Mouse (Mus musculus): ENCODE measurements around the gene Card11. TPM values are rescaled to one million over a fixed set of nuclear protein-coding genes. Genes with fewer than 3 reads are reported as not detected.
A peak's percentile ranks its signal among the peaks of the same experiment; 100 is the strongest.

Card11 gene
- polyA plus RNA-seq, 1 experiment from 2014 or later, result 0.07 TPM

DNA sequence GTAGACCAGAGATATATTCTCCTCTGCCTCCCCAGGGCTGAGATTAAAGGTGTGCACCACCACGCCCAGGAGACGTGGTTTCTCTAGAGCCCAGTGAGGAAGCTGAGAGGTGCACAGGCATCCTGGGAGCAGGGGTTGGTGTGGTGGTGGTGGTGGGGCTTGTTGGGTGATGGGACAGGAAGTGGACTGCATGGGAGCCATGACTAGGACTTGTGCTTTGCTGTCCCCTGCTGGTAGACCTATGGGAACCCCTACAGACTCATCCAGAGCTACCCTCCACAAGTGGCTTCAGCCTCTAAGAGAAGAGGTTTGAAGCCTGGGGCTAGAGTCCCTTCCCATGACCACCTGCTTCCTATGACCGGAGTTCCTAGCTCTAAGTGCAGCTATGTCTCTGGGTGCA is 142.0 kb downstream of the Card11 start:
- no peaks in the 10 kb centered on the region for H3K36me3 ChIP-seq
- H3K4me3 ChIP-seq (replicated peaks), result no peak overlapping the region
- H3K27ac ChIP-seq, result no peak overlapping the region
- no peak for ATAC-seq
- WGBS, result 90% methylated on average over 3 of the region's 3 CpGs
- no peak overlapping the region for H3K9ac ChIP-seq (replicated peaks)
- H3K4me1 ChIP-seq (replicated peaks), result no peaks in the 10 kb centered on the region
- H3K4me2 ChIP-seq (replicated peaks), result no peak overlapping the region
- no peaks in the 10 kb centered on the region for H3K27me3 ChIP-seq
- H3K9me3 ChIP-seq, result no peaks in the 10 kb centered on the region

DNA sequence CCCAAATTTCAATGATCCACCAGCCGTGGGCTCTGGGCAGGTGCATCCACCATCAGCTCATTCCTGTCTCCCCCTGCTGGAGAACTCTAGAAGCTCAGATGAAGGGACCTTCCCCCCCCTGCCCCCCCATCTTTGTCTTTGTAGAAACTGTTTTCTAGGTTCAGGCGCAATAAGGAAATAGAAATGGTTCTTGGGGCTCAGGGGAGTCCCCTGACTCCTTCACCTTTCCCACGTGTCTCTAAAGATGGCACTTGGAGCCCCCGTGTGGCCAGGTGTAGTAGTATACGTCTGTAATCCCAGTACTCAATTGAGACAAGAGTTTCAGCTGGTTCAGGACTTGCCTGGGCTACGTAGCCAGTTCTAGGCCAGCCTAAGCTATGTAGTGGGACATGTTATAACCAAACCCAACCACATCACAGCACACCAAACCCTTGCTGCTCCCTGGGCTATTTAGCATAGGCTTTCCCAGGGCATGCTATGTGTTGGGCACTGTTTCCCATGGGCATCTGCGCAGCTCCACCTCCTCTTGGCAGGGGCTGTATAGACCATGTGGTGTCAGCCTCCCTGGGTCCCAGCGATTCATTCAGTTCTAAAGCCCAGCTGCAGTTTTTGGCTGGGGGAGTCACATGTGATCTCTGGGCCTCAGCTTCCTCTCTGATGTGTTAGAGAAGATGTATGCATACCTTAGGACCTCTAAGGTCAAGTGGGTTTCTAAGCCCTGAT is 142.8 kb downstream of the Card11 start:
- WGBS, result 60% methylated on average over 8 of the region's 8 CpGs
- Histone ChIP-seq H3K27ac (no peak overlapping the region), H3K4me1 (replicated peaks) (no peaks in the 10 kb centered on the region), H3K36me3 (no peaks in the 10 kb centered on the region), H3K9ac (replicated peaks) (no peak overlapping the region), H3K27me3 (no peaks in the 10 kb centered on the region), H3K9me3 (no peaks in the 10 kb centered on the region), H3K4me2 (replicated peaks) (no peak overlapping the region), H3K4me3 (replicated peaks) (no peak overlapping the region)
- ATAC-seq, result no peak

DNA sequence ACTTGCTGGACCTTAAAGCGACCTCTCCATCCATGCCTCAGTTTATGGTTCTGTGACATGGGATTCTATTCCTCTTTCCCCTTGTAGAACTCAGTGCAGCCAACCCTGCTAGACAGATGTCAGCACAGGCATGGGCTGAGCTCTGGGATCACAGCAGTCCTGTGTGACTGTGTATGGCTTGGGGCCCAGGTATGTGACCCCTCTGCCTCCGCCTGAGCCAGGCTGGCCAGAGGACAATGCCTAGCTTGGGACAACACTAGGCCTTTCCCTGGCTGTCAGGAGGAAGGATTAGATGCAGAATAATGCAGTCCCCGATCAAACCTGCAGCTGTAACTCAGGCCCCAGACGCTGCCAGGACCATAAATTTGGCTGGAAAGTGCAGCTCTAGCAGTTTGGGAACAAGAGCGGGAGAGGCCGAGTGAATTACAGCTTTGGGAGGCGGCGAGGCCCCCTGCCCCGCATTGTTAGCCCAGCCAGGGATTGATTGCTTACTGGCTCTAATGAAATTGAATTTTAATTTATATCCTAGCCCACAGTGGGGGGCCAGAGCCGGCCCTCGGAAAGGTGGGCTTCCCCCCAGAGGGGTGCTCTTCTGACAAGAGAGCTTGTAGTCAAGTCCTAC is 144.4 kb downstream of the Card11 start:
- Histone ChIP-seq H3K9ac (replicated peaks) (0 out of 2 replicates have a peak overlapping the region, but pooled peaks have one; percentile 4), H3K27me3 (no peaks in the 10 kb centered on the region), H3K9me3 (no peaks in the 10 kb centered on the region), H3K36me3 (no peaks in the 10 kb centered on the region), H3K4me1 (replicated peaks) (no peaks in the 10 kb centered on the region), H3K27ac (no peak overlapping the region), H3K4me3 (replicated peaks) (no peak overlapping the region), H3K4me2 (replicated peaks) (no peak overlapping the region)
- no peak for ATAC-seq
- 48% methylated on average over 11 of the region's 11 CpGs for WGBS

DNA sequence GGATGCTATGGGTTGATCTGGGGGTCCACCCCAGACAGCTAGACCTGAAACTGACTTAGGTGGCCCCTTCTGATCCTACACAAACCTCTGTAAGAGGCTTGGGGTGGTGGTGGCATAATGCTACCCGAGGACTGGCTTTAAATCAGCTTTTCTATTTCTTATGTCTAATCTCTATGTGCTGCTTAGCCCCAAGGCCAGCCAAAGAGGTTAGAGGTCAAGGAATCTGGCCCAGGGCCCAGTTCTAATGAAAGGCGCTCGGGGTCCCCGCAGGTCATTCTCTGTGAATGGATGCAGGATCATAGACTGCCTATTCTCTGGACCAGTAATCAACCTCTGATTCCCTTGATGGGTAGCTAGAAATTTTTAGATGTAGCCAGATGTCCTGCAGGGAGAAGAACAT is 145.7 kb downstream of the Card11 start:
- no peaks in the 10 kb centered on the region for H3K9me3 ChIP-seq
- H3K4me1 ChIP-seq (replicated peaks), result no peaks in the 10 kb centered on the region
- no peaks in the 10 kb centered on the region for H3K27me3 ChIP-seq
- no peak overlapping the region for H3K4me2 ChIP-seq (replicated peaks)
- H3K4me3 ChIP-seq (replicated peaks), result no peak overlapping the region
- no peaks in the 10 kb centered on the region for H3K36me3 ChIP-seq
- 69% methylated on average over 4 of the region's 4 CpGs for WGBS
- H3K9ac ChIP-seq (replicated peaks), result no peak overlapping the region
- ATAC-seq, result no peak
- H3K27ac ChIP-seq, result no peak overlapping the region

DNA sequence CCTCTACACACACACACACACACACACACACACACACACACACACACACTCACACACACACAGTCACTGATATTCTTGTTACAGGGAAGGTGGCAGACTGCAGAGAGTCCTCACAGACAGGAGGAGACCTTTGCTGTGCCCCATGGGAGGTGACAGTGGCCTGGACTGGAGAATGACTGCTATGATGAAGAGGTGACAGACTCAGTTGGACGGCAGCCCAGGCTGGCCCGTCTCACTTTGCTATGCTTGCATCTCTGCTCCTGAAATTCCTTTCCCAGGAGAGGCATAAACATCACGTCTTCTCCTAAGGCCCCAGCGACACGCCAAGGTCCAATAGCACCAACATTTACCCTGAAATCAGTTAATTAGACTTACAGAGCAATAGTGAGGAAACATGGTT is 146.7 kb downstream of the Card11 start:
- H3K9ac ChIP-seq (replicated peaks), result no peak overlapping the region
- no peaks in the 10 kb centered on the region for H3K27me3 ChIP-seq
- H3K36me3 ChIP-seq, result no peaks in the 10 kb centered on the region
- WGBS, result 90% methylated on average over 5 of the region's 5 CpGs
- no peaks in the 10 kb centered on the region for H3K9me3 ChIP-seq
- no peaks in the 10 kb centered on the region for H3K4me1 ChIP-seq (replicated peaks)
- H3K27ac ChIP-seq, result no peak overlapping the region
- ATAC-seq, result no peak
- no peak overlapping the region for H3K4me2 ChIP-seq (replicated peaks)
- H3K4me3 ChIP-seq (replicated peaks), result no peak overlapping the region

DNA sequence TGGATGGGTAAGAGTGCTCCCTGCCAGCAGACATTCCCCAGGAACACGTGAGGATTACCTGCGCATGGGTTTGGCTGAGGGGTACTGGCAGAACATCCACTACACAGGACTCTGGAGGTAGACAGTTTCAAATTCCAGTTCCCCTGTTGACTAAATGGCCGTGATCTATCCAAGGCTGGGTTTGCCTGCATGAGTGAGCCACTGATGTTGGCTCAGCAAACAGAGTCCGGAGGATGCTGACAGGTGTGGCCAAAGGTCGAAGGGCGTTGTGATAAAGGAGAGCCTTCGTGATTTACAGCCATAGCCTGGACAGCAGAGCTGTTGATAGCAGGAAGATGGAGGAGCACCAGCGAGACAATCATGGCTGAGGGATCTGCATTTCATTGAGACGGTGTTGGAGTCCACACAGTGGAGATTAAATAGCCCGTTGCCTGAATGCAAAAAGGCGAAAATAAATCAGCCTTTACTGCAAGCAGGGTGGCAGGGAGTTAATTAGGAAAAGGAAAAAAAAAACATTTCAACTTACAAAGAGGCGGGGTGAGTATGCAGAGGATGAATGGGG is 147.9 kb downstream of the Card11 start:
- H3K36me3 ChIP-seq, result no peaks in the 10 kb centered on the region
- no peaks in the 10 kb centered on the region for H3K4me1 ChIP-seq (replicated peaks)
- H3K4me2 ChIP-seq (replicated peaks), result no peak overlapping the region
- no peaks in the 10 kb centered on the region for H3K27me3 ChIP-seq
- H3K4me3 ChIP-seq (replicated peaks), result no peak overlapping the region
- ATAC-seq, result no peak
- H3K9me3 ChIP-seq, result no peaks in the 10 kb centered on the region
- H3K9ac ChIP-seq (replicated peaks), result no peak overlapping the region
- no peak overlapping the region for H3K27ac ChIP-seq
- 89% methylated on average over 12 of the region's 12 CpGs for WGBS

DNA sequence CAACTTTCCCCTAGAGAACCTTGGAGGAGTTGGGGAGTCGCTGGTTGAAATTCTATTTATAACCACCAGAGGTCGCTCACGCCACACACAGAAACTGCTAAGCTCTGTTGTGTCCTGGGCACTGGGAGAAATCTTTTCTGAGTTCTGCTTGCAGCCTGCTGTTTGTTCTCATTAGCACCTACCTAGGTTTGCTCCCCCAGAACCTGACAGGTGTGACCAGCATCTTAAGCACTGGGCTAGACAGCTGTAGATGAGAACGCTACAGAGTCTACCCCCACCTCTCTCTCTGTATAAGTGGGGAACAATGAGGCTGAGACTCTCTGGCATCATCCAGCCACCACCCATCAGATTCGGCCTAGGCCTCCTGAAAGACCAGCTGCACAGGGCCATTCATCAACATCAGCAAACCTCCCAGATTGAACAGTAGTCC is 153.1 kb downstream of the Card11 start:
- H3K4me3 ChIP-seq (replicated peaks), result no peak overlapping the region
- ATAC-seq, result peak; percentile 76
- no peak overlapping the region for H3K4me2 ChIP-seq (replicated peaks)
- H3K9me3 ChIP-seq, result no peaks in the 10 kb centered on the region
- peaks cover 2% of the 10 kb centered on the region; the same call in 1 of the 2 replicates for H3K27me3 ChIP-seq
- 12% methylated on average over 5 of the region's 5 CpGs for WGBS
- H3K4me1 ChIP-seq (replicated peaks), result no peaks in the 10 kb centered on the region
- no peak overlapping the region for H3K9ac ChIP-seq (replicated peaks)
- no peaks in the 10 kb centered on the region for H3K36me3 ChIP-seq
- H3K27ac ChIP-seq, result 0 out of 2 replicates have a peak overlapping the region, but pooled peaks have one; percentile 21

DNA sequence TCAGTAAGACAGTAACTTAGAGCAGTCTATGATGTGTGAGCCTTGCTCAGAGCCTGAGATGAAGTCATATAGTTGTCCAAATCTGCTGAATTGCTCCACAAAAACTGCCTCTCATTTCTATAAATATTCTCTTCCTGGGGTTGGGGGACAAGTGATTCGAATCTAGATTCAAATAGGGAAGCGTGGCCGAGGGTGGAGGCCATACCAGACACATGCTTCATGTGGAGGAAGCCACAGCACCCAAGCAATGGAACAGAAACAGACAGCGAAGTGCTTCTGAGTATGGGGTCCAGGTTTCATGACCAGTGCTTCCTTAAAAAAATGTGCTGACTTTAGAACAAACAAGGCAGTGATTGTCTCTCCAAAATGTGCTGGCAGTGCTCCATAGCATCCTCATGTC is 158.4 kb downstream of the Card11 start:
- no peak overlapping the region for H3K27ac ChIP-seq
- H3K4me1 ChIP-seq (replicated peaks), result no peaks in the 10 kb centered on the region
- no peak overlapping the region for H3K9ac ChIP-seq (replicated peaks)
- peaks cover 2% of the 10 kb centered on the region; the same call in 1 of the 2 replicates for H3K27me3 ChIP-seq
- no peak overlapping the region for H3K4me2 ChIP-seq (replicated peaks)
- ATAC-seq, result no peak
- H3K4me3 ChIP-seq (replicated peaks), result no peak overlapping the region
- H3K36me3 ChIP-seq, result no peaks in the 10 kb centered on the region
- WGBS, result 76% methylated on average over 4 of the region's 4 CpGs
- no peaks in the 10 kb centered on the region for H3K9me3 ChIP-seq

DNA sequence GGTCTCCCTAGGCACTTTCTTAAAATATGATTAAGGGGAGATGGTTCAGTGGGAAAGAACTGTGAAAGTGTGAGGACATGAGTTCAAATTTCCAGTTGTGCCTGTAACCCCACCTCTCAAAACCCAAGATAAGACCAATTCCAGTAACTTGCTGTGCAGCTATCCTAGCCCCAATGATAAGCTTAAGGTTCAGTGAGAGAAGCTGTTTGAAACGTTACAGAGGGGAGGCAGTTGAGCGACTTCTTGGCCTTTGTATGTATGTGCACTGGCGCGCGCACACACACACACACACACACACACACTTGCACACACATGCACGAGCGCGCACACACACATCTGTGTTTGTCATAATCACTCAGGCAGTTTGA is 169.3 kb downstream of the Card11 start:
- 81% methylated on average over 8 of the region's 8 CpGs for WGBS
- Histone ChIP-seq H3K27ac (no peak overlapping the region), H3K36me3 (no peaks in the 10 kb centered on the region), H3K27me3 (no peaks in the 10 kb centered on the region), H3K4me1 (replicated peaks) (peaks cover 36% of the 10 kb centered on the region), H3K9ac (replicated peaks) (no peak overlapping the region), H3K9me3 (no peaks in the 10 kb centered on the region), H3K4me2 (replicated peaks) (peak overlapping the region; percentile 31), H3K4me3 (replicated peaks) (no peak overlapping the region)
- ATAC-seq, result no peak

DNA sequence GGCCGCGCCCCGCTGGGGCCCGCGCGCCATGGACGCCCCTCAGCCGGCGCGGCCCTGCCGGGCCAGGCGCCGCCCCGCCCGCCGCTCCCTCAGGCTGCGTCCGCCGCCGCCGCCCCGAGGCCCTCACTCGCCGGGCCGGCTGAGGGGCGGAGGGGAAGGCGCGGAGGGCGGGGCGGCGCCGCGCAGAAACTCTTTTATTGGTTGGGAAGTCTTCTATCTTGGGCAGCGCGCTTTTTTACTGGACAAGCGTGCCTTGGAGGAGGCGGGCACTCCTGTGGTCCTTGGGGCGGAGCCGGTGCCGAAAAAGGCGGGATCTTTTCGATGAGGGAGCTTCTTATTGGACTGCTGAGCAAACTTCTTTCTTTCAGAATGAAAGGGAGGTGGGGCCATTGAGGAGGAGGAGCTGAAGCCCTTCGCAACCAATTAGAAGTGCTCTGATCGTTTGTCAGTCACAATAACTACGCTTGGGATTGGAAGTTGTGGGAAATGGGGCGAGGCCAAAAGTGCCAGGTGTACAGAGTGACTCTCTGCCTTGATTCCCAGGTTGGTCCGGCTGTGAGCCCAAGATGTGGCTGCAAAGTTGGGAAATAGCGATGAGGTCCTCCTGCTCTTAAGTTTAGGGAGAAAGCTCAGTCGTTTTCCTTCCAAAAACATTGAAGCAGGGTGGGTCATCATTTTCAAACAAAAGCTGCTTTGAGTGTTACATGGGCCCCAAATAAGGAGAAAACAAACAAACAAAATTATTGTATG is 169.9 kb downstream of the Card11 start, which contains the start of gene Gna12:
Gene Gna12 (minus strand): TSS at position 118 of the 750 bp plus-strand sequence.
- H3K36me3 ChIP-seq, result peaks cover 5% of the 10 kb centered on the region; the same call in 1 of the 2 replicates
- H3K4me1 ChIP-seq (replicated peaks), result peaks cover 40% of the 10 kb centered on the region
- H3K9me3 ChIP-seq, result no peaks in the 10 kb centered on the region
- H3K4me2 ChIP-seq (replicated peaks), result peak within 1 kb of the TSS; percentile 90
- no peaks in the 10 kb centered on the region for H3K27me3 ChIP-seq
- H3K4me3 ChIP-seq (replicated peaks), result peak within 1 kb of the TSS; percentile 80
- WGBS, result under 1% methylated on average over 37 of the region's 49 CpGs
- peak; percentile 99 for ATAC-seq
- peak within 1 kb of the TSS; percentile 89 for H3K9ac ChIP-seq (replicated peaks)
- H3K27ac ChIP-seq, result peak within 1 kb of the TSS; percentile 83

DNA sequence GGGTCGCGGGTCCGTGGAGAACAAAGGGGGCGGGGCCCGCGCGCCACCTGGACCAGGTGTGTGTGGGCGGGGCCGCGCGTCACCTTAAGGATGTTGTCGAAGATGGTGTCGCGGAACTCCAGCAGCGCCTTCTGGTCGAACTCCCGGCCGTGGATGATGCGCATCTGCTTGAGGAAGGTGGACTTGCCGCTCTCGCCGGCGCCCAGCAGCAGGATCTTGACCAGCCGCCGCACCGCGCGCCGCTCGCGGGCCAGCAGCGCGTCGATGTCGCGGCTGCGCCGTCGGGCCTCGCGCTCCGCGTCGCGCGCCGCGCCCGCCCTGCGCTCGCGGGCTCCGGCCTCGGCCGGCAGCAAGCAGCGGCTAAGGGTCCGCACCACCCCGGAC is 170.5 kb downstream of the Card11 start:
- H3K27me3 ChIP-seq, result no peaks in the 10 kb centered on the region
- no peaks in the 10 kb centered on the region for H3K9me3 ChIP-seq
- peaks cover 40% of the 10 kb centered on the region for H3K4me1 ChIP-seq (replicated peaks)
- ATAC-seq, result no peak
- peak overlapping the region; percentile 90 for H3K4me2 ChIP-seq (replicated peaks)
- peaks cover 6% of the 10 kb centered on the region; the same call in 1 of the 2 replicates for H3K36me3 ChIP-seq
- under 1% methylated on average over 51 of the region's 58 CpGs for WGBS
- peak overlapping the region; percentile 83 for H3K27ac ChIP-seq
- H3K4me3 ChIP-seq (replicated peaks), result peak overlapping the region; percentile 80
- peak overlapping the region; percentile 89 for H3K9ac ChIP-seq (replicated peaks)

All from midbrain, embryonic 13.5 days (tissue).